Mouse (Mus musculus): ENCODE data around the gene Arih1. TPM values are rescaled to one million over a fixed set of nuclear protein-coding genes. Genes with fewer than 3 reads are reported as not detected.

Arih1 gene
- polyA plus RNA-seq, 1 experiment from 2014 or later: 15.4 TPM

DNA sequence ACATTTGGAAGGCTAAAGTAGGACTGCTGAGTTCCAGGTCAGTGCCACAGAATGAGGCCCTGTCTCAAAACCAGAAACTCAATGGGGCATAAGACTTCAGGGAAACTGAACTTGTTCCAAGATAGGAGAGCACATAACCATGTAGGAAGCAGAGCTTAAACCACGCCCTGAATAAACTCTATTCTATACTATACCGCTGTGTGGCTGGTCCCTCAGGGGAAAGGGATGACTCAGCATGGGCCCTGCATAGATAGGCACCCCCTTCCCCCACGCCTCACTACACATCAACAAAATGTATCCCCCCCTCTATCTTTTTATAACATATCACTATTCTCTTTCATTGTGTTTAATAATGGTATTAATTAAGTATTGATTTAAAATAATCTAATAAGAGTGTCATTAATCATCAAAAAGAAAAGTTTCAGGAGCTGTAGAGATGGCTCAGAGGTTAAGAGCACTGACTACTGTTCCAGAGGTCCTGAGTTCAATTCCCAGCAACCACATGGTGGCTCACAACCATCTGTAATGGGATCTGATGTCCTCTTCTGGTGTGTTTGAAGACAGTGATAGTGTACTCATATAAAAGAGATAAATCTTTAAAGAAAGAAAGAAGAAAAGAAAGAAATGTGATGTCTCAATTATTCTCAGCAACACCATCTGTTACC, 30.9 kb downstream of the Arih1 start:
- Histone ChIP-seq H3K36me3 (ENCODE audit: control insufficient read depth, insufficient read depth, low read length) (no peaks in the 10 kb centered on the region), H3K27ac (ENCODE audit: low read depth, low read length) (no peak overlapping the region), H3K9me3 (replicated peaks; ENCODE audit: control insufficient read depth, low read length) (no peaks in the 10 kb centered on the region), H3K4me3 (ENCODE audit: low read depth, low read length) (no peak overlapping the region), H3K4me2 (no peak overlapping the region), H3K4me1 (ENCODE audit: control insufficient read depth, insufficient read depth, low read length) (peaks cover 9% of the 10 kb centered on the region; the same call in 1 of the 2 replicates), H3K9ac (ENCODE audit: low read depth, low read length) (no peak overlapping the region), H3K27me3 (ENCODE audit: control insufficient read depth, insufficient read depth, low read length) (no peaks in the 10 kb centered on the region)
- no peak for ATAC-seq (replicated peaks; ENCODE audit: insufficient number of reproducible peaks, low FRiP score, low TSS enrichment)
- 67% methylated on average over 3 of the region's 3 CpGs for WGBS (ENCODE audit: insufficient replicate concordance)

DNA sequence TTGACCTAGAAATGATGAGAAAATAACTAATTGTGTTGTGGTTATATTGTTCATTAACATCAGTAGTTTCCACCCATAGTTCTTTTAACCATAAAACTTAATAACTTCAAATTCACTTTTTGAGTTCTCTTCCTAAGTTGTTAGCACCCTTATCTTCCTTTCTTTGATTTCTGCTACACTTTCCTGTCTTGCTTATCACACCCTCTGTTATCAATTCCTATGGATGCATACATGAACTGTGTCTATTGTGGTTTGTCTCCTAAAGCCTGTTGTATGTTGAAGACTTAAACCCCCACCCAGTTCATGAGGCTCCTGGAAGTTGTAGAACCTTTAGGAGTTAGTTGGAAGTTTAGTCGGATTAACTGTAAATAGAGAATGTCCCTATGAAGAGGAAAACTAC, 52.7 kb downstream of the Arih1 start:
- H3K4me2 ChIP-seq: no peak overlapping the region
- H3K27ac ChIP-seq (ENCODE audit: low read depth, low read length): no peak overlapping the region
- ATAC-seq (replicated peaks; ENCODE audit: insufficient number of reproducible peaks, low FRiP score, low TSS enrichment): no peak
- H3K27me3 ChIP-seq (ENCODE audit: control insufficient read depth, insufficient read depth, low read length): no peaks in the 10 kb centered on the region
- no peak overlapping the region for H3K9ac ChIP-seq (ENCODE audit: low read depth, low read length)
- H3K4me1 ChIP-seq (ENCODE audit: control insufficient read depth, insufficient read depth, low read length): 0 out of 2 replicates have a peak, but pooled peaks cover 3% of the 10 kb centered on the region
- WGBS (ENCODE audit: insufficient replicate concordance): 100% methylated on average over 1 of the region's 1 CpGs
- no peaks in the 10 kb centered on the region for H3K9me3 ChIP-seq (replicated peaks; ENCODE audit: control insufficient read depth, low read length)
- H3K4me3 ChIP-seq (ENCODE audit: low read depth, low read length): no peak overlapping the region
- H3K36me3 ChIP-seq (ENCODE audit: control insufficient read depth, insufficient read depth, low read length): no peaks in the 10 kb centered on the region

DNA sequence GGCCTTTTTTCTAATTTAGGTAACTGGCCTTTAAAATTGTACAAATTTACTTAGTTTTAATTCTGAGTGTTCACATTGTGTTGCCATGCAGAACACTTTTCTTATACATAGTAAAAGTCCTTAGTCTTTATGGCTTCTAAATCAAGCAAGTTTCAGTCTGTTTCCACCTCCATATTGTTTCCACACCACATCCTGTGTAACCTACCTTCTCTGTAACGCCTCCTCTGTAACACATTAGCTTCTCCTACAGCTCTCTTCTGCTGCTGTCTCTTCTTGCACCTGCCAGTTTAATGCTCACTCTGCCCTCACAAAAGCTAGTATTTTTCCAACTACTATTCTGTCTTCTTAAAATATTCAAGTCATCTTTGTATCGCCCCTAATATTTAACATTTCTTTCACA, 54.8 kb downstream of the Arih1 start:
- WGBS (ENCODE audit: insufficient replicate concordance): 97% methylated on average over 2 of the region's 2 CpGs
- H3K4me3 ChIP-seq (ENCODE audit: low read depth, low read length): no peak overlapping the region
- H3K4me1 ChIP-seq (ENCODE audit: control insufficient read depth, insufficient read depth, low read length): 0 out of 2 replicates have a peak, but pooled peaks cover 3% of the 10 kb centered on the region
- no peaks in the 10 kb centered on the region for H3K27me3 ChIP-seq (ENCODE audit: control insufficient read depth, insufficient read depth, low read length)
- H3K9me3 ChIP-seq (replicated peaks; ENCODE audit: control insufficient read depth, low read length): no peaks in the 10 kb centered on the region
- H3K36me3 ChIP-seq (ENCODE audit: control insufficient read depth, insufficient read depth, low read length): peaks cover 5% of the 10 kb centered on the region; the same call in 1 of the 2 replicates
- no peak for ATAC-seq (replicated peaks; ENCODE audit: insufficient number of reproducible peaks, low FRiP score, low TSS enrichment)
- H3K9ac ChIP-seq (ENCODE audit: low read depth, low read length): no peak overlapping the region
- H3K4me2 ChIP-seq: no peak overlapping the region
- no peak overlapping the region for H3K27ac ChIP-seq (ENCODE audit: low read depth, low read length)

DNA sequence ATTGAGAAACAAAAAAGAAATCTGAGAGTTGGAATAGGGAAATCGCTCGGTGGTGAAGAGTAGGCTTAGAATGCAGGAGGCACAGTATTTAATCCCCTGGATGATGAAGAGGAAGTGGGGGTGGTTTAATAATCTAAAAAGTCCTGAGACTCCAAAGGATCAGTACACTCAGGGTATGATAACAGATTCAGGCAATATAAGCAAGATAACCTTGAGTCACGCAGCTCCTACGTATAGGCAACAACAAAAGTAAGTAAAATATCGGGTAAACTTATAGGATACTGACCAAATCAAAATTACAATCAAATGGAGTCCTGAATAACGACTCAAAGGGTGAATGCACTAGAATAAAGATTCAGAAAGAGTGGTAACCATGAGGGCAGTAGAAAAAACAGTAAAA, 65.9 kb downstream of the Arih1 start:
- H3K4me2 ChIP-seq: no peak overlapping the region
- WGBS (ENCODE audit: insufficient replicate concordance): 89% methylated on average over 6 of the region's 6 CpGs
- H3K27me3 ChIP-seq (ENCODE audit: control insufficient read depth, insufficient read depth, low read length): no peaks in the 10 kb centered on the region
- no peaks in the 10 kb centered on the region for H3K9me3 ChIP-seq (replicated peaks; ENCODE audit: control insufficient read depth, low read length)
- H3K27ac ChIP-seq (ENCODE audit: low read depth, low read length): no peak overlapping the region
- H3K4me1 ChIP-seq (ENCODE audit: control insufficient read depth, insufficient read depth, low read length): no peaks in the 10 kb centered on the region
- no peak overlapping the region for H3K9ac ChIP-seq (ENCODE audit: low read depth, low read length)
- H3K36me3 ChIP-seq (ENCODE audit: control insufficient read depth, insufficient read depth, low read length): no peaks in the 10 kb centered on the region
- H3K4me3 ChIP-seq (ENCODE audit: low read depth, low read length): no peak overlapping the region
- ATAC-seq (replicated peaks; ENCODE audit: insufficient number of reproducible peaks, low FRiP score, low TSS enrichment): no peak

DNA sequence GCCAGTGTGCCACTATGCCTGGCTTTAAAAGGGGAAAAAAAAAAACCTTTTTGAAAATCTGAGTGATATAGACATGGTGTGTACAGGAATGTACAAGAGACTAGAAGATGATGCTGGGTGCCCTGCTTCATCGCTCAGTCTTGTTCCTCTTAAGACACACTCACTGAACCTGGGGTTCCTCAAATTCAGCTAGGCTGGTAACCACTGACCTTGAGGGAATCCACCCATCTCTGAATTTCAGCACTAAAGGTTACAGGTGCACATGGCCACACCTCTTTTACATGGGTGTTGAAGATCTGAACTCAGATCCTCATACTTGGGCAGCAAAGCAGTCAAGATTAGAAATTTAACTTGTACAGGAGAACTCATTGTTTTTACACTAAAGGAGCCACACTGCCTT, 79.1 kb downstream of the Arih1 start:
- H3K9ac ChIP-seq (ENCODE audit: low read depth, low read length): no peak overlapping the region
- no peak overlapping the region for H3K4me3 ChIP-seq (ENCODE audit: low read depth, low read length)
- no peaks in the 10 kb centered on the region for H3K27me3 ChIP-seq (ENCODE audit: control insufficient read depth, insufficient read depth, low read length)
- H3K4me2 ChIP-seq: no peak overlapping the region
- no peaks in the 10 kb centered on the region for H3K4me1 ChIP-seq (ENCODE audit: control insufficient read depth, insufficient read depth, low read length)
- ATAC-seq (replicated peaks; ENCODE audit: insufficient number of reproducible peaks, low FRiP score, low TSS enrichment): no peak
- 88% methylated on average over 1 of the region's 1 CpGs for WGBS (ENCODE audit: insufficient replicate concordance)
- no peak overlapping the region for H3K27ac ChIP-seq (ENCODE audit: low read depth, low read length)
- H3K36me3 ChIP-seq (ENCODE audit: control insufficient read depth, insufficient read depth, low read length): peaks cover 16% of the 10 kb centered on the region
- H3K9me3 ChIP-seq (replicated peaks; ENCODE audit: control insufficient read depth, low read length): no peaks in the 10 kb centered on the region

DNA sequence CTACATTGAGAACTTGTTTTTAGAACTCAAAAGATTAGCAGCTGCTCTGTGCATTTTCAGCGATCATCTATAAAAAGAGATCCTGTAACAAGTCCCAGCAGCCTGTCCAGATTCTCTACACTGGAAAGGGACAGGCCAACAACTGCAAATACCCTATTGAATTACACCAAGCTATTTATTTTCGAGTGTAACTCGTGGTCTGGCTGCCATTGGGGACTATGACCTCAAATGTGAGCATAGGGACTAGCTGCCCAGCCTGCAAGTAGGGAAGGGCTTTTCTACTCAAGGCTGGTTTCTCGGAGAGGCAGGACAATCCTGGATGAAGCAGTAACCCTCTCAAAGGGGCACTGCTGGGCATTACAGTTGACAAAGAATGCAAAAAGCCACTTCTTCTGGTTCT, 97.3 kb downstream of the Arih1 start:
- H3K4me1 ChIP-seq (ENCODE audit: control insufficient read depth, insufficient read depth, low read length): no peaks in the 10 kb centered on the region
- WGBS (ENCODE audit: insufficient replicate concordance): 78% methylated on average over 4 of the region's 4 CpGs
- no peak for ATAC-seq (replicated peaks; ENCODE audit: insufficient number of reproducible peaks, low FRiP score, low TSS enrichment)

DNA sequence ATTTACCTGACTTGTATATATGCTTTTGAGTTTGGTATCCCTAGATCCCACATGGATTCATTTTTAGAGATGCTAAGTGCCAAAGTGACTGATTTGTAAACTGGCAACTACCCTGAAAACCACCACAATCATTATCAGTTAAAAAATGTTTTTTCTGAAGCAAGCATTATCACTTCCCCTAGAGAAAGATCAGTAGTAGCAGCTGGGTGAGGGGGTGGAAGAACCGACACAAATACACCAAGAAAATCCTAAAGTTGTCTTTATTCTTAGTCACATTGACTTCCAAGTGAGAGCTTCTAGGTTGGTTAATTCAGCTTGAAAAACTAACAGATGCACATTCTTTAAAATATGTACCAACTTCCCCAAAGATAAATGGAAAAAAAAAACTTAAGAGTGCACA, 98.1 kb downstream of the Arih1 start:
- Histone ChIP-seq H3K4me2 (no peak overlapping the region), H3K4me3 (ENCODE audit: low read depth, low read length) (no peak overlapping the region), H3K9ac (ENCODE audit: low read depth, low read length) (no peak overlapping the region), H3K27ac (ENCODE audit: low read depth, low read length) (no peak overlapping the region), H3K36me3 (ENCODE audit: control insufficient read depth, insufficient read depth, low read length) (peaks cover 14% of the 10 kb centered on the region), H3K4me1 (ENCODE audit: control insufficient read depth, insufficient read depth, low read length) (no peaks in the 10 kb centered on the region), H3K9me3 (replicated peaks; ENCODE audit: control insufficient read depth, low read length) (no peaks in the 10 kb centered on the region), H3K27me3 (ENCODE audit: control insufficient read depth, insufficient read depth, low read length) (no peaks in the 10 kb centered on the region)
- no peak for ATAC-seq (replicated peaks; ENCODE audit: insufficient number of reproducible peaks, low FRiP score, low TSS enrichment)
- 66% methylated on average over 1 of the region's 1 CpGs for WGBS (ENCODE audit: insufficient replicate concordance)

More for the DNA sequence above, 97.3 kb downstream of the Arih1 start:
- H3K4me2 ChIP-seq: no peak overlapping the region
- no peak overlapping the region for H3K4me3 ChIP-seq (ENCODE audit: low read depth, low read length)
- H3K9me3 ChIP-seq (replicated peaks; ENCODE audit: control insufficient read depth, low read length): no peaks in the 10 kb centered on the region
- no peaks in the 10 kb centered on the region for H3K27me3 ChIP-seq (ENCODE audit: control insufficient read depth, insufficient read depth, low read length)
- no peak overlapping the region for H3K9ac ChIP-seq (ENCODE audit: low read depth, low read length)
- peaks cover 16% of the 10 kb centered on the region for H3K36me3 ChIP-seq (ENCODE audit: control insufficient read depth, insufficient read depth, low read length)
- no peak overlapping the region for H3K27ac ChIP-seq (ENCODE audit: low read depth, low read length)

DNA sequence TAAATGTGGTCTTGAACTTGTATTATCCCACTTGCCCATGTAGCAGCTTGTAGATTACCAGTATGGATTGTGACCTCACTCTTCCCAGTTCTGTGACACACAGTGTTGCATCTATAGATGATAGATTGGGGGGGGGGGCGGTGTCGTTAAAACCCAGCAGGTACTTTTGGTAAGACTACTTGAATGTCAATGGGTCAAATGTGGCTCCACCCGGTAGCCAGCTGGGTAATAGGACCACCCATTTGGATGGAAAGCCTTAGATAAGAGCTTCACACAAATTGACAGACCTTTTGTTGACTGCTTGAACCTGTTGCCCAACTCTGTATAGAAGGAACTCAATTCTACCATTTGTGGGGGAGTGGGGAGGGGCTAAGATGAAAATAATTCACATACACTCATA, 99.0 kb downstream of the Arih1 start:
- H3K9ac ChIP-seq (ENCODE audit: low read depth, low read length): no peak overlapping the region
- H3K9me3 ChIP-seq (replicated peaks; ENCODE audit: control insufficient read depth, low read length): no peaks in the 10 kb centered on the region
- no peak for ATAC-seq (replicated peaks; ENCODE audit: insufficient number of reproducible peaks, low FRiP score, low TSS enrichment)
- H3K36me3 ChIP-seq (ENCODE audit: control insufficient read depth, insufficient read depth, low read length): peaks cover 7% of the 10 kb centered on the region
- H3K4me1 ChIP-seq (ENCODE audit: control insufficient read depth, insufficient read depth, low read length): no peaks in the 10 kb centered on the region
- no peak overlapping the region for H3K4me2 ChIP-seq
- no peak overlapping the region for H3K4me3 ChIP-seq (ENCODE audit: low read depth, low read length)
- 43% methylated on average over 3 of the region's 3 CpGs for WGBS (ENCODE audit: insufficient replicate concordance)
- no peaks in the 10 kb centered on the region for H3K27me3 ChIP-seq (ENCODE audit: control insufficient read depth, insufficient read depth, low read length)
- no peak overlapping the region for H3K27ac ChIP-seq (ENCODE audit: low read depth, low read length)

DNA sequence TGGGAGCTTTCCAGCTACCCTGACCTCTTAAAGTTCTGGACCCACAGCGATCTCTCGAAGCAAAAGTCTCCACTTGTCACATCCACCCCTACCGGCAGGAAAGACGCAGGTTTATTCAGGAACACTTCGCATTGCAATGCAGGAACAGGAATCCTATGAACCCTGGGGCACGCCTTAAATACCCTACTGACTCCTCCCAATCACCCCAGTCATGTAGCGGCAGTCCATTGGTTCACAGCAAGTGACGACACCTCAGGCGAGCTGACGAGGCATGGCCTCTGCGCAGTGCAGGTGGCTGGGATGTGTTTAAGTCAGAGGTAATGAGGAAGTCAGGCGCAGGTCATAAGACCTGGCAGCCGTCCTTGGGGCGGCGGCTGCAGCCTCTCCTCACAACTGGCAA, 110.8 kb downstream of the Arih1 start:
- H3K4me2 ChIP-seq: no peak overlapping the region
- H3K27me3 ChIP-seq (ENCODE audit: control insufficient read depth, insufficient read depth, low read length): no peaks in the 10 kb centered on the region
- H3K4me1 ChIP-seq (ENCODE audit: control insufficient read depth, insufficient read depth, low read length): no peaks in the 10 kb centered on the region
- H3K9ac ChIP-seq (ENCODE audit: low read depth, low read length): no peak overlapping the region
- 0 out of 2 replicates have a peak, but pooled peaks cover 3% of the 10 kb centered on the region for H3K9me3 ChIP-seq (replicated peaks; ENCODE audit: control insufficient read depth, low read length)
- H3K27ac ChIP-seq (ENCODE audit: low read depth, low read length): no peak overlapping the region
- WGBS (ENCODE audit: insufficient replicate concordance): 89% methylated on average over 15 of the region's 15 CpGs
- no peak for ATAC-seq (replicated peaks; ENCODE audit: insufficient number of reproducible peaks, low FRiP score, low TSS enrichment)
- no peaks in the 10 kb centered on the region for H3K36me3 ChIP-seq (ENCODE audit: control insufficient read depth, insufficient read depth, low read length)
- H3K4me3 ChIP-seq (ENCODE audit: low read depth, low read length): no peak overlapping the region

All from heart, embryonic 11.5 days (tissue).